In the genomic region with DNA sequence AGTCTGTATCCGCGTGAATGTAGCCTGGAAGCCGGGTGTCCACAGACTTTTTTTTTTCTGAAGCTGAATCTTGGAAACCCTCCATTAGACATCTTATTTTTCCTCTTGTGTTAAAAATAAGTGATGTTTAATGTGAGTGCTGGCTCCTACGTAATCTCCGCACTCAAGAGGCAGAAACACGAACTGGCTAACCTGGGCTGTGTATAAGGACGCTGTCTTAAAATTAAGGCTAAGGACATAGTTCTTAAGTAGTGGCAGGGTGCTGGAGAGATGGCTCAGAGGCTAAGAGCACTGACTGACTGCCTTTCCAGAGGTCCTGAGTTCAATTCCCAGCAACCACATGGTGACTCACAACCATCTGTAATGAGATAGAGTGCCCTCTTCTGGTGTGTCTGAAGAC, we compare ENCODE assay signal across 8 mouse cellular contexts. TPM values are rescaled to one million over a fixed set of nuclear protein-coding genes. Genes with fewer than 3 reads are reported as not detected.
A peak's percentile ranks its signal among the peaks of the same experiment; 100 is the strongest.
DNase-seq lines count a peak whose midpoint lies in the region; ATAC-seq and TF ChIP-seq lines count a peak whose summit lies in the region.

No protein-coding gene starts in this region.

- peak overlapping the region; percentile 70; the same call in 1 of the 2 replicates for H3K27ac ChIP-seq in heart, embryonic 11.5 days (ENCODE audit: low read depth, low read length)
- H3K27ac ChIP-seq in cerebellum, adult 2 months (ENCODE audit: insufficient read depth, low read length): peak overlapping the region; percentile 39; the same call in 1 of the 2 replicates
- H3K27ac ChIP-seq in hindbrain, embryonic 11.5 days (ENCODE audit: low read depth, low read length): no peak overlapping the region
- H3K27ac ChIP-seq in midbrain, embryonic 10.5 days (replicated peaks): no peak overlapping the region

- H3K9me3 ChIP-seq in heart, embryonic 11.5 days (replicated peaks; ENCODE audit: control insufficient read depth, low read length): no peaks in the 10 kb centered on the region
- H3K9me3 ChIP-seq in hindbrain, embryonic 11.5 days (ENCODE audit: control insufficient read depth, low read length): no peaks in the 10 kb centered on the region
- no peaks in the 10 kb centered on the region for H3K9me3 ChIP-seq in midbrain, embryonic 10.5 days (replicated peaks)

- no peaks in the 10 kb centered on the region for H3K27me3 ChIP-seq in heart, embryonic 11.5 days (ENCODE audit: control insufficient read depth, insufficient read depth, low read length)
- H3K27me3 ChIP-seq in cerebellum, adult 2 months (ENCODE audit: control insufficient read depth, insufficient read depth, low read length): no peaks in the 10 kb centered on the region
- no peaks in the 10 kb centered on the region for H3K27me3 ChIP-seq in hindbrain, embryonic 11.5 days (ENCODE audit: control insufficient read depth, insufficient read depth, low read length)
- H3K27me3 ChIP-seq in midbrain, embryonic 10.5 days (ENCODE audit: low read depth, poor library complexity, severe bottlenecking): no peaks in the 10 kb centered on the region

- 9% methylated on average over 7 of the region's 7 CpGs for WGBS in heart, embryonic 11.5 days (ENCODE audit: insufficient replicate concordance)
- WGBS in cerebellum, adult 2 months: 2% methylated on average over 7 of the region's 7 CpGs
- 18% methylated on average over 7 of the region's 7 CpGs for WGBS in hindbrain, embryonic 11.5 days
- 17% methylated on average over 7 of the region's 7 CpGs for whole genome bisulfite sequencing in midbrain, embryonic 10.5 days

- no peaks in the 10 kb centered on the region for H3K4me1 ChIP-seq in heart, embryonic 11.5 days (ENCODE audit: control insufficient read depth, insufficient read depth, low read length)
- H3K4me1 ChIP-seq in cerebellum, adult 2 months (ENCODE audit: control insufficient read depth, insufficient read depth, low read length): no peaks in the 10 kb centered on the region
- no peaks in the 10 kb centered on the region for H3K4me1 ChIP-seq in hindbrain, embryonic 11.5 days (replicated peaks; ENCODE audit: control insufficient read depth, insufficient read depth, low read length)
- peaks cover 10% of the 10 kb centered on the region; the same call in 1 of the 2 replicates for H3K4me1 ChIP-seq in midbrain, embryonic 10.5 days

- H3K4me3 ChIP-seq in heart, embryonic 11.5 days (ENCODE audit: low read depth, low read length): peak overlapping the region; percentile 80
- peak overlapping the region; percentile 99 for H3K4me3 ChIP-seq in cerebellum, adult 2 months (replicated peaks; ENCODE audit: insufficient read depth, low read depth, low read length)
- H3K4me3 ChIP-seq in hindbrain, embryonic 11.5 days (ENCODE audit: low read depth, low read length): peak overlapping the region; percentile 74
- H3K4me3 ChIP-seq in midbrain, embryonic 10.5 days: peak overlapping the region; percentile 88

- DNase-seq in heart, adult 8-10 months (ENCODE audit: low spot score): no peak
- DNase-seq in 3T3-L1 (ENCODE audit: low read depth, low spot score): peak; percentile 56
- DNase-seq in cerebellum, adult 2 months: no peak
- no peak for DNase-seq in hindbrain, embryonic 11.5 days (ENCODE audit: low spot score)
- DNase-seq in midbrain, embryonic 10.5 days (ENCODE audit: low spot score): no peak
- no peak for DNase-seq in retina, postnatal 1 day
- DNase-seq in frontal cortex, postnatal 14 days (ENCODE audit: low spot score in 2 of 2): no peak

- H3K4me2 ChIP-seq in heart, embryonic 11.5 days: peak overlapping the region; percentile 74
- no peak overlapping the region for H3K4me2 ChIP-seq in hindbrain, embryonic 11.5 days (replicated peaks; ENCODE audit: low read depth, low read length)

- peaks cover 5% of the 10 kb centered on the region; the same call in 1 of the 2 replicates for H3K36me3 ChIP-seq in heart, embryonic 11.5 days (ENCODE audit: control insufficient read depth, insufficient read depth, low read length)
- no peaks in the 10 kb centered on the region for H3K36me3 ChIP-seq in hindbrain, embryonic 11.5 days (ENCODE audit: control insufficient read depth, insufficient read depth, low read length)
- peaks cover 28% of the 10 kb centered on the region for H3K36me3 ChIP-seq in midbrain, embryonic 10.5 days

- TF ChIP-seq POLR2A in cerebellum, adult 2 months (IDR thresholded peaks at IDR 0.05; ENCODE audit: borderline replicate concordance, insufficient read depth, low read length): no peak

- TF ChIP-seq CTCF in cerebellum, adult 2 months (IDR thresholded peaks at IDR 0.05; ENCODE audit: borderline replicate concordance, insufficient read depth, low read depth, low read length): no peak

- ATAC-seq in heart, embryonic 11.5 days (replicated peaks; ENCODE audit: insufficient number of reproducible peaks, low FRiP score, low TSS enrichment): no peak
- peak; percentile 23; the same call in 1 of the 2 replicates for ATAC-seq in hindbrain, embryonic 11.5 days (ENCODE audit: low FRiP score)

- peak overlapping the region; percentile 85; the same call in 1 of the 2 replicates for H3K9ac ChIP-seq in heart, embryonic 11.5 days (ENCODE audit: low read depth, low read length)
- H3K9ac ChIP-seq in hindbrain, embryonic 11.5 days (ENCODE audit: low read depth, low read length): no peak overlapping the region

RNA-seq across cellular contexts. Expression of gene Eif2s3x, which starts 0.7 kb away (rescaled TPM):
- polyA plus RNA-seq in heart, embryonic 11.5 days (2014; fragmentation: Nextera tagmentation; extraction: Ambion mirVana): 70.9 and 74.7 TPM in 2 replicates
- 100 to 1,000 TPM in 3 of 4 experiments, 10 to 100 TPM in 1; 95.2 to 166 (median 124) TPM for total RNA-seq in heart, adult 8-10 months (2022)
- 72.2 and 109 TPM in 2 replicates for polyA plus RNA-seq in cerebellum, adult 2 months (2012; rRNA removed)
- 103 and 133 TPM in 2 replicates for polyA plus RNA-seq in hindbrain, embryonic 11.5 days (2014; fragmentation: Nextera tagmentation; extraction: Ambion mirVana)
- polyA plus RNA-seq in midbrain, embryonic 10.5 days (2016; fragmentation: Nextera tagmentation; extraction: Ambion mirVana): 109 and 112 TPM in 2 replicates

RNA-seq across cellular contexts. Expression of gene Klhl15, which starts 21.0 kb away (rescaled TPM):
- 4.4 and 5.2 TPM in 2 replicates for polyA plus RNA-seq in heart, embryonic 11.5 days (2014; fragmentation: Nextera tagmentation; extraction: Ambion mirVana)
- total RNA-seq in heart, adult 8-10 months (2022): 1 to 10 TPM; 5.7 to 7.5 (median 6.7) TPM
- 8.4 and 9.2 TPM in 2 replicates for polyA plus RNA-seq in cerebellum, adult 2 months (2012; rRNA removed)
- 12.1 and 12.2 TPM in 2 replicates for polyA plus RNA-seq in hindbrain, embryonic 11.5 days (2014; fragmentation: Nextera tagmentation; extraction: Ambion mirVana)
- polyA plus RNA-seq in midbrain, embryonic 10.5 days (2016; fragmentation: Nextera tagmentation; extraction: Ambion mirVana): 7.1 and 10.1 TPM in 2 replicates

Comparison
In these comparisons a context has a peak if more than half of its experiments do, and no peak if none do; other contexts are left out.
1. H3K27ac ChIP-seq: peak in heart, embryonic 11.5 days (single experiment) and cerebellum, adult 2 months (single experiment); none in hindbrain, embryonic 11.5 days (single experiment) and midbrain, embryonic 10.5 days (single experiment).
2. Peak in every context shown above with its lines, with median percentiles within 50 percentile points of each other: H3K4me3 ChIP-seq.